Comparison of ENCODE assay signal across 7 mouse cellular contexts in the genomic region with DNA sequence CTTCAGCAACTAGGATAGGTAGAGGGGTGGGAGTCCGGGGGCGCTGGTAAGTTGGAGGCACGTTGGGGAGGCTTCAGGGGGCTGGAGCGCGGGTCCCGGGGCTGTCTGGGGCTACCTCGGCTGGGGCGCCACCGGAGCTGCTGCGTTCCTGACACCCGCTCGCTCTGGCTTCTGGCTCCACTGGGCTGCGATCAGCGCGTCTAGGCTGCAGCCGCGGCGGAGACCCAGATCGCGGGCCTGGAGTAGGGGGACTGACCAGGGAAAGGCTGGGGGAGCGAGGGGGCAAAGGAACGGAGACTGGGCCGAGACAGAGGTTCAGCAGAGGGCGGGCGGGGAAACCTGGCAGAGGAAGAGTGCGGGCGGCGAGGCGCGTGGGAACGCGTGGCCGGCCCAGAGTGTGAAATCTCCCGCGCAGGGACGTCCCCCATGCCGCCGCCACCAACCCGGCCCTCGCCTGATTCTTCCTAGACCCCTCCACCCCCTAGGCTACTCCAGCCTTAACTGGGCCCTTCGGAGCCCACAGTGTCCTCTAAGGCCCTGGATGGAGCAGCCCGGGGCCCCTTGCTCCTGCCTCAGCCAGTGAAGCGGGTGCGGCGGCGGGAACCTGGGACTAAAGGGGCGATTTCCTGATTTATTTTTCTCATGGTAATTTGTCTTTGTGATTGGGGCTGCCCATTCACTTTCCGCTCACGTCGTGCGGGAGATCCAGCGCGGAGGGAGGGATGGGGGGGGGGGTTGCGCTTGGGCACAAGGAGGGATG. TPM values are rescaled to one million over a fixed set of nuclear protein-coding genes. Genes with fewer than 3 reads are reported as not detected.
DNase-seq lines count a peak whose midpoint lies in the region; ATAC-seq and TF ChIP-seq lines count a peak whose summit lies in the region.

No protein-coding gene starts in this region.

- peak overlapping the region; percentile 52 for H3K4me3 ChIP-seq in lung, embryonic 14.5 days (ENCODE audit: low read depth, low read length)
- H3K4me3 ChIP-seq in forebrain, embryonic 14.5 days (ENCODE audit: low read depth, low read length), result peak overlapping the region; percentile 87
- peak overlapping the region; percentile 51 for H3K4me3 ChIP-seq in kidney, postnatal 0 days (replicated peaks; ENCODE audit: low read depth, low read length)
- peak overlapping the region; percentile 77 for H3K4me3 ChIP-seq in midbrain, embryonic 14.5 days (replicated peaks; ENCODE audit: low read depth, low read length)

- H3K4me1 ChIP-seq in lung, embryonic 14.5 days (ENCODE audit: insufficient read depth), result peaks cover 4% of the 10 kb centered on the region; the same call in 1 of the 2 replicates
- H3K4me1 ChIP-seq in forebrain, embryonic 14.5 days (ENCODE audit: control insufficient read depth, insufficient read depth, low read length), result peaks cover 8% of the 10 kb centered on the region
- peaks cover 15% of the 10 kb centered on the region; the same call in 1 of the 2 replicates for H3K4me1 ChIP-seq in kidney, postnatal 0 days (replicated peaks; ENCODE audit: insufficient read depth, low read length)
- peaks cover 6% of the 10 kb centered on the region; the same call in 1 of the 2 replicates for H3K4me1 ChIP-seq in midbrain, embryonic 14.5 days (ENCODE audit: control insufficient read depth, insufficient read depth, low read length)

- TF ChIP-seq CTCF in lung, embryonic 14.5 days (IDR thresholded peaks at IDR 0.05; ENCODE audit: low read depth), result no peak
- TF ChIP-seq CTCF in kidney, postnatal 0 days (IDR thresholded peaks at IDR 0.05; ENCODE audit: low read depth), result no peak

- H3K36me3 ChIP-seq in lung, embryonic 14.5 days (ENCODE audit: insufficient read depth), result no peaks in the 10 kb centered on the region
- H3K36me3 ChIP-seq in forebrain, embryonic 14.5 days (ENCODE audit: control insufficient read depth, insufficient read depth, low read length), result no peaks in the 10 kb centered on the region
- no peaks in the 10 kb centered on the region for H3K36me3 ChIP-seq in kidney, postnatal 0 days (ENCODE audit: insufficient read depth, low read length)
- no peaks in the 10 kb centered on the region for H3K36me3 ChIP-seq in midbrain, embryonic 14.5 days (ENCODE audit: control insufficient read depth, insufficient read depth, low read length)

- peak overlapping the region; percentile 97 for H3K4me2 ChIP-seq in lung, embryonic 14.5 days
- peak overlapping the region; percentile 77 for H3K4me2 ChIP-seq in forebrain, embryonic 14.5 days (ENCODE audit: low read length)
- peak overlapping the region; percentile 97 for H3K4me2 ChIP-seq in kidney, postnatal 0 days (ENCODE audit: low read length)
- peak overlapping the region; percentile 86 for H3K4me2 ChIP-seq in midbrain, embryonic 14.5 days (ENCODE audit: low read length)

- H3K27ac ChIP-seq in lung, embryonic 14.5 days (ENCODE audit: low read depth), result no peak overlapping the region
- peak overlapping the region; percentile 87 for H3K27ac ChIP-seq in forebrain, embryonic 14.5 days (ENCODE audit: low read depth, low read length)
- no peak overlapping the region for H3K27ac ChIP-seq in kidney, postnatal 0 days
- peak overlapping the region; percentile 83 for H3K27ac ChIP-seq in midbrain, embryonic 14.5 days (replicated peaks; ENCODE audit: low read depth, low read length)

- peak; percentile 55 for DNase-seq in lung, embryonic 14.5 days
- DNase-seq in lung, postnatal 25 days (ENCODE audit: low spot score), result no peak
- DNase-seq in cerebellum, adult 9-11 months, result peak; percentile 14
- peak; percentile 76 for DNase-seq in forebrain, embryonic 14.5 days (ENCODE audit: low spot score)
- DNase-seq in kidney, postnatal 0 days (ENCODE audit: low spot score), result no peak
- DNase-seq in midbrain, embryonic 14.5 days, result peak; percentile 73

- no peaks in the 10 kb centered on the region for H3K9me3 ChIP-seq in lung, embryonic 14.5 days (ENCODE audit: low read depth, low read length)
- no peaks in the 10 kb centered on the region for H3K9me3 ChIP-seq in forebrain, embryonic 14.5 days (replicated peaks; ENCODE audit: control insufficient read depth, low read length)
- no peaks in the 10 kb centered on the region for H3K9me3 ChIP-seq in kidney, postnatal 0 days (replicated peaks; ENCODE audit: low read length)
- H3K9me3 ChIP-seq in midbrain, embryonic 14.5 days (ENCODE audit: control insufficient read depth, low read length), result no peaks in the 10 kb centered on the region

- ATAC-seq in lung, embryonic 14.5 days (ENCODE audit: insufficient read depth), result peak; percentile 63; the same call in 1 of the 2 replicates
- peak; percentile 51 for ATAC-seq in forebrain, embryonic 14.5 days
- ATAC-seq in kidney, postnatal 0 days (replicated peaks; ENCODE audit: low FRiP score, low read depth), result peak; percentile 26
- ATAC-seq in midbrain, embryonic 14.5 days (ENCODE audit: low FRiP score, low TSS enrichment), result peak; percentile 40
- no peak for ATAC-seq in erythroid progenitor cell, adult 5-6 weeks (replicated peaks; ENCODE audit: low FRiP score, poor library complexity, severe bottlenecking)

- H3K9ac ChIP-seq in lung, embryonic 14.5 days, result peak overlapping the region; percentile 50
- peak overlapping the region; percentile 95 for H3K9ac ChIP-seq in forebrain, embryonic 14.5 days (ENCODE audit: low read length)
- peak overlapping the region; percentile 50 for H3K9ac ChIP-seq in kidney, postnatal 0 days (ENCODE audit: low read depth, low read length)
- H3K9ac ChIP-seq in midbrain, embryonic 14.5 days (replicated peaks; ENCODE audit: low read length), result peak overlapping the region; percentile 73

- under 1% methylated on average over 54 of the region's 54 CpGs for WGBS in lung, embryonic 14.5 days
- under 1% methylated on average over 47 of the region's 54 CpGs for WGBS in forebrain, embryonic 14.5 days
- WGBS in kidney, postnatal 0 days, result under 1% methylated on average over 54 of the region's 54 CpGs
- under 1% methylated on average over 54 of the region's 54 CpGs for WGBS in midbrain, embryonic 14.5 days

- peaks cover 72% of the 10 kb centered on the region for H3K27me3 ChIP-seq in lung, embryonic 14.5 days (ENCODE audit: insufficient read depth, low read length)
- H3K27me3 ChIP-seq in forebrain, embryonic 14.5 days (replicated peaks; ENCODE audit: control insufficient read depth, insufficient read depth, low read length), result 0 out of 2 replicates have a peak, but pooled peaks cover 2% of the 10 kb centered on the region
- peaks cover 5% of the 10 kb centered on the region; the same call in 1 of the 2 replicates for H3K27me3 ChIP-seq in kidney, postnatal 0 days (ENCODE audit: insufficient read depth, low read length)
- no peaks in the 10 kb centered on the region for H3K27me3 ChIP-seq in midbrain, embryonic 14.5 days (ENCODE audit: control insufficient read depth, insufficient read depth, low read length)

RNA-seq across cellular contexts. Expression of gene Sema5b, which starts 0.9 kb away (rescaled TPM):
- 2.7 and 3.3 TPM in 2 replicates for polyA plus RNA-seq in lung, embryonic 14.5 days (2014; fragmentation: Nextera tagmentation; extraction: Ambion mirVana)
- 10.5 and 13.7 TPM in 2 replicates for polyA plus RNA-seq in forebrain, embryonic 14.5 days (2014; fragmentation: Nextera tagmentation; extraction: Ambion mirVana)
- 1.7 and 2.2 TPM in 2 replicates for polyA plus RNA-seq in kidney, postnatal 0 days (2015; fragmentation: Nextera tagmentation; extraction: Ambion mirVana)
- polyA plus RNA-seq in midbrain, embryonic 14.5 days (2014; fragmentation: Nextera tagmentation; extraction: Ambion mirVana), result 18.4 and 20.0 TPM in 2 replicates
- not detected in 2 replicates for total RNA-seq in erythroid progenitor cell, adult 5-6 weeks (2015; ENCODE audit: low replicate concordance)
- not detected in 2 replicates for total RNA-seq in erythroid progenitor cell, adult 5-6 weeks (2017; ENCODE audit: low replicate concordance)

RNA-seq across cellular contexts. Expression of gene Pdia5, which starts 51.2 kb away (rescaled TPM):
- polyA plus RNA-seq in lung, embryonic 14.5 days (2014; fragmentation: Nextera tagmentation; extraction: Ambion mirVana), result 16.5 and 18.4 TPM in 2 replicates
- polyA plus RNA-seq in forebrain, embryonic 14.5 days (2014; fragmentation: Nextera tagmentation; extraction: Ambion mirVana), result 5.9 and 7.2 TPM in 2 replicates
- polyA plus RNA-seq in kidney, postnatal 0 days (2015; fragmentation: Nextera tagmentation; extraction: Ambion mirVana), result 42.2 and 46.0 TPM in 2 replicates
- 6.2 and 7.6 TPM in 2 replicates for polyA plus RNA-seq in midbrain, embryonic 14.5 days (2014; fragmentation: Nextera tagmentation; extraction: Ambion mirVana)
- not detected in 2 replicates for total RNA-seq in erythroid progenitor cell, adult 5-6 weeks (2015; ENCODE audit: low replicate concordance)
- 1.2 and 1.6 TPM in 2 replicates for total RNA-seq in erythroid progenitor cell, adult 5-6 weeks (2017; ENCODE audit: low replicate concordance)

Comparison
In these comparisons a context has a peak if more than half of its experiments do, and no peak if none do; other contexts are left out.
1. DNase-seq: peak in lung, embryonic 14.5 days (single experiment), cerebellum, adult 9-11 months (single experiment), forebrain, embryonic 14.5 days (single experiment) and midbrain, embryonic 14.5 days (single experiment); none in lung, postnatal 25 days (single experiment) and kidney, postnatal 0 days (single experiment).
2. H3K27ac ChIP-seq: peak in forebrain, embryonic 14.5 days (single experiment) and midbrain, embryonic 14.5 days (single experiment); none in lung, embryonic 14.5 days (single experiment) and kidney, postnatal 0 days (single experiment).
3. Peak in every context shown above with its lines, with median percentiles within 50 percentile points of each other: H3K4me2 ChIP-seq, H3K4me3 ChIP-seq and H3K9ac ChIP-seq.